Mouse (Mus musculus) left cerebral cortex, adult 9 months (tissue): ENCODE data around the gene Trpm6.

Source experiments
- DNase-seq, 2 experiments: peaks; one replicate each; pipeline ENCODE4 v3.0.0; 2022; ENCODE audit warnings: low spot score in 2 of 2

Trpm6 gene

DNA sequence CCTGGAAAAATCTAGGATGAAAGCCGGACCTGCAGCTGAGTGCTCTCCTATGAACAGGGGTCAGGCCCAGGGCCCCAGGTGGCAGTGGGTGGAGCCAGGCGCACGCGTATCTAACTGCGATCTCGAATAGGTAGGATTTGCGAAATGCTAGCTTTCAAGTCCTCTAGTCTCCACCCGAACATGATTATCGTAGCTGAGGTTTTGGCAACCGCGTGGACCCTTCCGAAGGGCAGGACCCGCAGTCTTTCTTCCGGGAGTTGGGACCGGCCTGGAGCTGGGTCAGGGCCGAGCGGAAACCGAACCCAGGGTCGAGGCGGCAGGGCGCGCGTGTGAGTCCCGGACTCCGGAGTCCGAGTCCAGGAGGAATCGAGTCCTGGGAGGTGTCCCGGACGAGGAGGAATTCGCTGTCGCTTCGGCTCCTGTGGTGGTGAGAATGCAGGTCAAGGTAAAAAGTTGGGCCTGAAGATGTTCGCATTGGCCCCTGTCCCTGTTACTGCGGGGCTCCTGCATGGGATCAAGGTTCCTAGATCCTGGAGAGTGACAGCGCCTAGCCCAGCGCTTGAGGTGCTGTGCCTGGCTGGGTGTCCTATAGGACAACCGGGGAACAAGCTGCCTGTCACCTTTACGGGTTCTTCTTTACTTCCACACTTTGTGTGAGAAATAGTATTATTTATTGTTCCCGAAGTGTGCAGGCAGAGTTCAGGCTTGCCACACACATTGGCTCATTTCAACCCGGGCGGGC is at the start of gene Trpm6:
Gene Trpm6, plus strand, starts transcription at position 386 of the 742 bp plus-strand sequence.
- no peak for DNase-seq

- no peak for DNase-seq
Measured at GRCm38 (mm10) chr19:18708101-18708500, 41.7 kb upstream of the Trpm6 start.

- no peak for DNase-seq
Measured at GRCm38 (mm10) chr19:18710903-18711302, 38.9 kb upstream of the Trpm6 start.

DNA sequence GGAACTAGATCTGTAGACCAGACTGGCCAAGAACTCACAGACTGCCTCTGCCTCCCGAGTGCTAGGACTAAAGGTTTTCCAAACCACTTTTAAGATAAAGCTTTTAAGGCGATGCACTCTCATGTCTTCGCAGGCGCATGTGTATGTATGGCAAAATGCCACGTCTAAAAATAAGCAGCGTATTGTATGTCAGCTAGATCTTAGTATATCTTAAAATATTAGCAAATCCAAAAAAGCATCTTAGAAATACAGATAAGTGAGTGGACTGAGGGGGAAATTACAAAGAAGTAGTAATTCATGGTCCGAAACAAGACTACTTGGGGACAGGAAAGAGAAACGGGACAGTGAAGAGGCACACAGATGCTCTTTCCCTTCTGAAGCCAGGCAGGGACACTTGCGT is 38.2 kb upstream of the Trpm6 start:
- DNase-seq, result no peak

DNA sequence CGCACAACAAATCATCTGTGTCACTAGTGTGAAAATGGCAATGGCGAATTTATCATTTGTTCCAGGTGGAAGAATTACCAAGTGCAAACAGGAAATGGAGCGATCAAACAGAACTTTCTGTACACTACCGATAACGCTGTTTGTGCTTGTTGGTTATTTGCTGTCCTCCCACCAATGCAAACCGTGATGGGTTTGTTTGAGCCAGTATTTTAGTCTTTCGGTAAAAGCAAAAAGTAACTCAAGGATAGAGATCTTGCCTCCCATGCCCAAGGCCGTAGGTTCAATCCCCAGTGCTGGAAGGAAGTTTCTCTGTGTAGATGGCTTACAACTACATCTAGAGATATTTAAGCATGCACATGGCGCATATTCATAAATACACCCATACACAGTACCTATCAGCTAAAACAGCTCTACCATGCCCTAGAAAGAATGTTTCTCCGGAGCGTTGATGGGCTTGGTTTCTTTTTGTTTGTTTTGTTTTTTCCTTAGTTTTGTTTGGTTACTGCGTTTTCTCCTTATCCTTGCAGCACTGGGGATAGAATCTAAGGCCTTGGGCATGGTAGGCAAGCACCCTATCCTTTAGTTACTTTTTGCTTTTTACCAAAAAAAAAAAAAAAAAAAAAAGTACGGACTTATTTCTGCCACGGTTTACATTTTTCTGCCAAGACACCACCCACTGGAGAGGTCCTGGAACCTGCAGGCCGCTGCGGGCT is 37.5 kb upstream of the Trpm6 start:
- no peak for DNase-seq

DNA sequence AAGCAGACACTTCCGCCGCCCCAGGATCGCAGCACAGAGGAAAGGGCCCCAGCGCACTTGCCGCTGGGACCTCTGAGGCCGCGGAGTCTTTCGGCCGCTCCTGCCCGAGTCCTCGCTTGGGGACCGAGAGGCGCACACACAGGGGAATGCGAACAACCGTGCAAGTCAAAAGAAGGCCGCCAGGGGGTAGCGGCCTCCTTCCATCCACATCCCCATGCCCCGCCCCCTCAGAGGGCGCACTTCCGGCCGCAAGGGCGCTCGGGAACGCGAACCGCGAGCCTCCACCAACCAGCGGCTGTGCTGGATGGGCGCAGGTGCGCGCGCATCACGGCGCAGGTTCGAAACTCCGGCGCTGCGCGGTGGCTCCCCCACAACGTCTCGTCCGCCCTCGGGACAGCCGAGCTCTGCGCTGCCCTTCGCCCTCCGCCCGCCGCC is 36.9 kb upstream of the Trpm6 start, which contains the start of gene D030056L22Rik:
Gene D030056L22Rik, plus strand, starts transcription at position 328 of the 435 bp plus-strand sequence.
- peak; percentile 89 to 97 for DNase-seq

DNA sequence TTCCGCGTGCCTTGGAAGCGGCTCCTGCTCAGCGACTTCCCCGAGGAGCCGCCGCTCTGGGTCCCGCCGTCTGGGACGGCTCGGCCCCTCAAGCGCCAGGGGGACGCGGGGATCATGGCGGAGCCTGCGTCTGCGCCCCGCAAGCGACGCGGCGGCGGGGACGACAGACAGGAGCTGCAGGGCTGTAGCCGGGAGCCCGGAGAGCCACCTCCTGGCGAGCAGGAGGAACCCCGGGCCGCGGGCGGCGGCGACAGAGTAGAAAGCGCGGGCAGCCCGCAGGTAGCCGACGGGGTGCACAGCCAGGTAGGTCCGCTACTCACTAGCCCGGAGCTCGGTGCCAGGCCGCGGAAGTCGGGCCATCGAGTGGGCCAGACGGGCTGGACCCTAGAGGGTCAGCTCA is 36.4 kb upstream of the Trpm6 start:
- DNase-seq, result peak; percentile 18 to 32

DNA sequence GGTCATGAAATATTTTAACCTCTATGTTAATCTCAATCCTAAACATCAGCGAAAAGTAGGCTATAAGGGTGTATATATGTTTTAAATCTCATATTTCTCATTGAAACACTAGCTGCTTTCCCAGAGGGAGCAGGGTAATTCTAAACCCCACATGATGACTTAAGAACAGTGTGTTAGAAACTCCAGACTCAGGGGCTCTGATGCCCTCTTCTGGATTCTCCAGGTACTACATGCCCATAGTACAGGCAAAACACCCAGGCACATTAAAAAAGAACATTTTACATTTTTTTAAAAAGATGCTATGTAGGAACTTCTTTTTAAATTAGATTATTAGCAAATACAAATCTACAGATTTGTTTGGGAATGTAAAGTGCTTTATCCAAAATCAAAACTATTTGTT is 33.4 kb upstream of the Trpm6 start:
- peak in 1 of 2 experiments; percentile 82 for DNase-seq

DNA sequence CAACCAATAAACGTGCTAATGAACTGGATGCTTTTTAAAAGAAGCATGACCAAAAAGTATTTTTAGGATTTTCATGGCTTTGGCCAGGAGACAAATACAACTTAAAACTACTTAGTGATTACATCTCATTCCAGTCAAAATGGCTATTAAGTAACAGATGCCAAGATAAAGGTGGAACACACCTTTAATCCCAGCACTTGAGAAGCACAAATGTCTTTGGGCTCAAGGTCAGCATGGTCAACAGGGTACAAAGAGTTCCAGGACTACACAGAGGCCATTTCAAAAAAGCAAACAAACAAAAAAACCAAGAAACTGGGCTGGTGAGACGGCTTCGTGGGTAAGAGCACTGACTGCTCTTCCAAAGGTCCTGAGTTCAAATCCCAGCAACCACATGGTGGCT is 29.4 kb upstream of the Trpm6 start:
- DNase-seq, result no peak

GRCm38 (mm10) chr19:18725186-18725585 is 24.6 kb upstream of the Trpm6 start:
- DNase-seq, result no peak

DNA sequence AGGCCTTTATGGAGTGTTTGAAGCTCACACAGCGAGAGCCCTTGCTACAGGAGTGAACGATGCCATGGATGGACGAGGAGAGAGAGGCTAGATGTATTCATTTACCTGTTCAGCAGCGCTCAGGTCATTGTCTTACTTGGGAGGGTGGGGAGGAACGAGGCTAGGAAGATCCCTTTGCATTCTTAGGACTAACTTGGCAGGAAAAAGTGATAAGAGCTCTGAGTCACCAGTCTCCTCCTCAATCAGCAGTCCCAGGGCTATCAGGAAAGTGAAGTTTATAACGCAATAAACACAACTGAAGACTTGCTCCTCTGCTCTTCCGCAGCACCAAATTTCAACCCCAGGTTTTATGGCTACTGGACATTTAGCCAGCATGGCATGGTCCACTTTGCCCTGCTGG is 19.5 kb upstream of the Trpm6 start:
- DNase-seq, result no peak

- DNase-seq, result no peak
Measured at GRCm38 (mm10) chr19:18731077-18731476, 18.7 kb upstream of the Trpm6 start.

DNA sequence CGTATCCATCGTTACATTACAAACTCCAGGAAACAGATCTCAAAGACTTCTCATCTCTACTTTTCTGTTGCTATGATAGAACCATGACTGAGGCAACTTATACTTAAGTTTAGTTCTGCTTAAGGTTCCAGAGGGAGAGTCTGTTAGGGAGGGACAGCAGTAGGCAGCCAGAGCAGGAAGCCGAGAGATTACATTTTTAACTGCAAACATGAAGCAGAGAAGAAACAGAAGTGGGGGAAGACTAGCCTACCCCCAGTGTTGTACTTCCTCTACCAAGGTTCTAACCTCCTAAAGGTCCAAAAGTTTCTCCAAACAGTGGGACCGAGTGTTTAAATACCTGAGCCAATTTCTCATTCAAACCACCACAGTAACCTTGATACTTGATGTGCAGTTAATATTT is 13.9 kb upstream of the Trpm6 start:
- DNase-seq, result no peak

DNA sequence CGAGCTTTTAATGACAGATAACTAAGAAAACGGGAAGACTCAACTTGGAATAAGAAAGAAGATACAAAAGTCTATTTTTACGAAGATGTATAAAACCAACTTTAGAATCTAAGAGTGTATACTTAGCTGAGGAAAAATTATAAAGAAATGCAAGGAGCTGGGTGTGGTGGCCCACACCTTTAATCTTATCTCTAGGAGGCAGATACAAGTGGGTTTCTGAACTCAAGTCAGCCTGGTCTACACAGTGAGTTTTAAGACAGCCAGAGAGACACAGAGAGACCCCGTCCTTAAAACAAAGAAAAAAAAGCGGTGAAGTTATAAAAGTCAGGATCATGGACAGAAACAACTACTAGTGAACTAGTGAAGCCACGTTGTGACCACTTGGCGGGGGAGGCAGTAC is 10.6 kb upstream of the Trpm6 start:
- no peak for DNase-seq

GRCm38 (mm10) chr19:18743946-18744345 is 5.8 kb upstream of the Trpm6 start:
- no peak for DNase-seq

GRCm38 (mm10) chr19:18746576-18747340 is 3.0 kb upstream of the Trpm6 start:
- peak in 1 of 2 experiments; percentile 8 for DNase-seq

DNA sequence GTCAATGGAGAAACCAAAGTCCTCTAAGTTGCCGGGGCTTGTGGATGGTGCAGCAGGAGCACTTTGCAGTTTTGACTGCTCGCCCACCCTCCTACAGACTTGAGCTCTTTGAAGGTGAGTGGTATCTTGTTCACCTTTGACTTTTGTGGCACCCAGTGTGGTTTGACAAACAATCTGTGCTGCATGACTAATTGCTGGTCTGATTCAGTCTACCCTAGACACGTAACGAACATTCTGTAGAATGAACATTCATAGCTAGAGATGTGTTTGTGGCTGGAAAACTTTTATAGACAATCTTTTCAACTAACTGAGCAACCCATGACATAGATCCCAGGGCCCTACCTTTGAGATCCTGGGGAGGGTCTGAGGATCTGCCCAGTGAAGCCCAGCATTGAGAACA is 2.4 kb upstream of the Trpm6 start:
- DNase-seq, result no peak

DNA sequence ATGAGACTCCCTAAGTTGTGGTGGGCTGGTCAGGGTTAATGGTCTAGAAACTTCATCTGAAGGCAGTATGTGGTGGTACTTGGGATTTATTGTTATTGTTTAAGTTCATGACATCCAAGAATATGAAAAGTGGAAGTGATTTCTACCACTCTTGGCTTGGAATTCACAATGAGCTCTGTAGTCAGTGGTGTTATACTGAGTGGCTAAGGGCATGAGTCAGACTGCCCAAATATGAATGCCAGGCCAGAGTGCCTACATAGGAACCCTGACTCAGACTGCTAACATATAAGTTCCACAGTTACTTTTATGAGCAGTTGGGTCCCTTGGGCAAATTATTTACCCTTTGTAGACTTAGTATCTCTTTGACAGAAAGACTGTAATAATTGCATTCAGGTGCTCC is 7.4 kb downstream of the Trpm6 start:
- DNase-seq, result no peak

DNA sequence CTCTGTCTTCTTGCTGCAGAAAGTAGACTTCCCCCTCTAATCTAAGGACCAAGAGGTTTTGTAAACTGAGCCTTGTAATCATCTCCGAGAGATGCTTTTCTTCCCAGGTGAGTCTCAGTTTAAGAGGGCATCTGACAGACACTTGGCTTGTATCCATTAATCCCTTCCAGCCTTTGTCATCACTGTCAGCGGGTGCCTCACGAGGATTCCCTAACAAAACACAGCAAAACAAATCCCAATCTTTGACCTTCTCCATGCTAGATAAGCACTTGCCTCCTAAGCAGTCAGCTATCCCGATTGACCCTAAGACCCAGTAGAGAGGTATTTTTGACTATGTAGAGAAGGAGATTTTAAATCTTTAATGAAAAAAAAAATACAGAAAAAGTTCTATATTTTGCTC is 7.9 kb downstream of the Trpm6 start:
- DNase-seq, result no peak

DNA sequence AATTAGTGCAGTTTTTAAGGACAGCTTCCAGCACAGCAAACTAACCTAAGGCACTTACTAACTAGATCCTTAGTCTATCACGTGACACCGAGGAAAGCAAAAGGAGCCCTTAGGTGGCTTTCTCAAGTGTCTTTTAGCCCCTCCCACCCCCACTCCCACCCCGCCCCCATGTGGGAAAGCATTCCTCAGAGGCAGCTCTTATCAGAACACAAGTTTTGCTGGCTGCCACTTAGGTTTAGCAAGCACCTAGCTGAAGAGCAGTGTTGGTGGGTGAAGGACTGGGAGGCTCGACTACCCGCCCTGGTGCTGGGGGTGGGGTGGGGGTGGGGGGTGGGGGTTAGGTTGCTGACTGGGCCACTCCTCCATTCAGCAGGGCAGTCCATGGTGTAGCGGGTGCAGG is 8.5 kb downstream of the Trpm6 start:
- DNase-seq, result no peak

- no peak for DNase-seq
Measured at GRCm38 (mm10) chr19:18758916-18759315, 9.1 kb downstream of the Trpm6 start.

DNA sequence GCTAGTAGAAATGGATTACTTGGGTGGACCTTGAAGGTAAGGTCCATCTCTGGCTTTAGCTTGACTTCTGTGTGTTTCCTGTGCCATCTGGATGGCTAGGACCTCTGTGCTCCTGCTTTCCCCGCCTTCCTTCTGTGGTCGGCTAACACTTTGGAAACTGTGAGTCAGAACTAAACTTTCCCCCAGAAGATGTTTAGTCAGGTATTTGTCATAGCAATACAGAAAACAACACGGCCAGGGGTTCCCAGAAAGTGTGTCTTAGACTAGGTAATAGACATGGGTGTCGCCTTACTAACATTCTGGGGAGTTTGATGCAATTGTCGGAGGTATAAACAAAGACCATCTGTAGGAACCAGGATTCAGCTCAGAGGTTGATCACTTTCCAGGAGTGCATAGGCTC is 16.6 kb downstream of the Trpm6 start:
- DNase-seq, result no peak

DNA sequence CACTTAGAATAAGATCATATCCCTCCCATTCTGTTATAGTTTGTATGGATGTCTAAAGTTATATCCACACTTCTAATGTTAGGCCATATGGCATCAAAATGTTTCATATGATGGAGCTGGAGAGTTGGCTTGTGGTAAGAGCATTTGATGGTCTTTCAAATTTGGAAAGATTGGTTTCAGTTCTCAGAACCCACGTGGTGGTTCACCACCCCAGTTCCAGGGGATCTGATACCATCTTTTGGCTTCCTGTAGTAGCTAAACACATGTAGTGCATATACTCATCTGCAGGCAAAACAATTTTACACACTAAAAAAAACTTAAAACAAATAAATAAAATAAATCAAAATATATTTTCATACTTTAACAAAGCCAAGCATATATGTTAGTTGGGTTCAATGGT is 21.3 kb downstream of the Trpm6 start:
- DNase-seq, result no peak
